Mouse (Mus musculus): ENCODE results near the gene Csnk1g1.

DNA sequence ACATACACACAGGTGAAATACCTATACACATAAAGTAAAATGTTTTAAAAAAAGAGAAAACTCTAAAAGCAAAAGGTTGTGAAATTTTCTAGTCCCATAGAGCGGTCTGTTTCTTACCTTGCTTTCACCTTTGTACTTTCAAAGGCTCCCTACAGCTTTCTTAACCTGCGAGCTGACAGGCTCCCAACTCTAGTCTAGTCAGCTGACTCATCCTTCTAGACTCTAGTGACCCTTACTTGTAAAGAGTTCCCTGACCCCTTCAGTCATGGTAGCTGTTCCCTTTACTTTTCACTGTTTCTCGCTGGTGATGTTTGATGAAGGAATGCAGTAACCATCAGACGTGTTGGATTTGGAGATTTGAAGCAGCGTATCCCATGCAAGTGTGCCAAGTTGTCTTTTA, 78.3 kb downstream of the Csnk1g1 start:
- TF ChIP-seq POLR2A (IDR thresholded peaks at IDR 0.05; ENCODE audit: control insufficient read depth, extremely low read depth, insufficient read depth, low read length, poor library complexity) (no peak), CTCF (IDR thresholded peaks at IDR 0.05; ENCODE audit: borderline replicate concordance, control insufficient read depth, extremely low read depth, insufficient read depth, low read length, poor library complexity) (no peak)
